Mouse (Mus musculus) heart, embryonic 13.5 days (tissue): ENCODE results near the gene Timm8b. TPM values are rescaled to one million over a fixed set of nuclear protein-coding genes. Genes with fewer than 3 reads are reported as not detected.
"Not testable (repeated sequence)": the region's sequence is repeated elsewhere in the genome, so short reads cannot be mapped to it uniquely, and the experiment has no call there.

Experiments used
- ATAC-seq: fragments of 200-750 bp; cut with Nextera tagmentation; 2 replicates; pipeline ENCODE4 v1.8.0; 2017; ENCODE audit warnings: moderate TSS enrichment; ENCODE audit not compliant: insufficient number of reproducible peaks, low FRiP score, low TSS enrichment; ENCODE audit errors: extremely low read depth
- H3K27ac ChIP-seq: fragments of 300-500 bp; sonication (generic); replicated peaks from 2 replicates; pipeline ENCODE4 v1.5.1; 2015; ENCODE audit warnings: moderate library complexity, mild to moderate bottlenecking, inconsistent platforms
- H3K27me3 ChIP-seq: fragments of 300-500 bp; sonication (generic); replicated peaks from 2 replicates; pipeline ENCODE4 v1.6.1; 2015; ENCODE audit warnings: mild to moderate bottlenecking, inconsistent platforms
- H3K36me3 ChIP-seq: fragments of 300-500 bp; sonication (generic); 2 replicates; pipeline ENCODE4 v1.6.1; 2015; ENCODE audit warnings: mild to moderate bottlenecking, inconsistent platforms
- H3K4me1 ChIP-seq: fragments of 300-500 bp; sonication (generic); 2 replicates; pipeline ENCODE4 v1.6.1; 2015; ENCODE audit warnings: inconsistent platforms
- H3K4me2 ChIP-seq: fragments of 300-500 bp; sonication (generic); 2 replicates; pipeline ENCODE4 v1.6.1; 2015; ENCODE audit warnings: inconsistent platforms, mild to moderate bottlenecking, moderate library complexity
- H3K4me3 ChIP-seq: fragments of 300-500 bp; sonication (generic); 2 replicates; pipeline ENCODE4 v1.5.1; 2015; ENCODE audit warnings: moderate library complexity, mild to moderate bottlenecking, inconsistent platforms
- H3K9ac ChIP-seq: fragments of 300-500 bp; sonication (generic); 2 replicates; pipeline ENCODE4 v1.6.1; 2015; ENCODE audit warnings: inconsistent platforms, mild to moderate bottlenecking, moderate library complexity
- H3K9me3 ChIP-seq: fragments of 300-500 bp; sonication (generic); 2 replicates; pipeline ENCODE4 v1.6.1; 2016; ENCODE audit warnings: inconsistent platforms
- WGBS: fragments of 180-500 bp; shearing (Covaris S2); methylation state at CpG from one replicate; pipeline ENCODE4 v1.1.7; 2015; ENCODE audit warnings: mixed read lengths; 5-methylcytosine and 5-hydroxymethylcytosine counted together
- polyA plus RNA-seq: library from polyadenylated mRNA; unstranded; fragments of >200 nt; fragmentation: Nextera tagmentation; extraction: Ambion mirVana; gene quantifications from 2 replicates; pipeline ENCODE4 v1.2.1, GENCODE M21; 2015

The Timm8b gene
- polyA plus RNA-seq, 1 experiment from 2014 or later: 247 TPM

DNA sequence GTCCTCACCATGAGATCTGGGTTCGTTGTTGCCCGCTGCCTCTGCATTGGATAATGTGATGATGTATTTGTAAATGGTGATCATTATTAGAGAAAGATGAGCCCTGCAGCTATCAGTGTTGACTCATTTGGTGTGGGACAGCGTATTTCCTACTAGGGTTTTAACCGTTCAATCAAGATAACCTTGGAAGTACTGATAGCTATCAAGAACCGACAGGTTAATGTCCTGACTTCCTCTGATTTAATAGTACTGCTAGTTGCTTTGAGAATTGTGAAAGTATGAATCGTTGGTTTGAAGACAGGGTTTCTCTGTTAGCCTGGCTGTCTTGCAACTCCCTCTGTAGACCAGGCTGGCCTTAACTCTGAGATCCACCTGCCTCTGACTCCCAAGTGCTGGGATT lies 628 bp downstream of the Timm8b start:
- H3K4me3 ChIP-seq: peak overlapping the region; percentile 93
- H3K27me3 ChIP-seq: no peaks in the 10 kb centered on the region
- ATAC-seq: no peak
- H3K9ac ChIP-seq: peak overlapping the region; percentile 95
- peak overlapping the region; percentile 92 for H3K4me2 ChIP-seq
- no peaks in the 10 kb centered on the region for H3K9me3 ChIP-seq
- peak overlapping the region; percentile 92 for H3K27ac ChIP-seq
- peaks cover 61% of the 10 kb centered on the region for H3K36me3 ChIP-seq
- 0% methylated on average over 6 of the region's 6 CpGs for WGBS
- peaks cover 36% of the 10 kb centered on the region for H3K4me1 ChIP-seq

DNA sequence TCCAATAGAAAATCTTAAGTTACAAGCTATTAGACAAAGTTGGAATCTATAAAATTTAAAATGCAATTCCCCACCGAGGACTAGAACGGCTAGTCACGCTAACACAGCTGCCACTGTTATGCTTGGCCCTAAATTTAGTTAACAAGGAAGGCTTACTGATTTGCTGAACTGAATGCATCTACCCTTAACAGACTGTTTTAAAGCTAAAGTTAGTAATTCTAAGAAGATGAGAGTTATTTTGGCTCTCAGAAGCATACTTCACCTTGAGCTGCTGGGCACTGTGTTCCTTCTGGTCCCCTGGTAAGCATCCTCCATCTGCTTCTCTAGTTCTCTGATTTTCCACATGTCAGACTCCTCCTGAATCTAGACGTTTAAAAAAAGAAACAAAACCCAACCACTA lies 8.4 kb downstream of the Timm8b start:
- Histone ChIP-seq H3K36me3 (peaks cover 81% of the 10 kb centered on the region), H3K4me3 (no peak overlapping the region), H3K9me3 (no peaks in the 10 kb centered on the region), H3K27me3 (no peaks in the 10 kb centered on the region), H3K27ac (no peak overlapping the region), H3K4me2 (no peak overlapping the region), H3K9ac (no peak overlapping the region), H3K4me1 (peaks cover 10% of the 10 kb centered on the region)
- ATAC-seq: no peak
- 88% methylated on average over 4 of the region's 4 CpGs for WGBS

GRCm38 (mm10) chr9:50616161-50616560 lies 12.5 kb downstream of the Timm8b start:
- H3K27ac ChIP-seq: no peak overlapping the region; the same call in 1 of the 2 replicates
- peak overlapping the region; percentile 99 for H3K4me3 ChIP-seq
- H3K9ac ChIP-seq: peak overlapping the region; percentile 96
- no peak for ATAC-seq
- H3K27me3 ChIP-seq: no peaks in the 10 kb centered on the region
- H3K36me3 ChIP-seq: peaks cover 42% of the 10 kb centered on the region
- H3K9me3 ChIP-seq: no peaks in the 10 kb centered on the region
- peak overlapping the region; percentile 91 for H3K4me2 ChIP-seq
- WGBS: 35% methylated on average over 11 of the region's 11 CpGs
- H3K4me1 ChIP-seq: peaks cover 15% of the 10 kb centered on the region

DNA sequence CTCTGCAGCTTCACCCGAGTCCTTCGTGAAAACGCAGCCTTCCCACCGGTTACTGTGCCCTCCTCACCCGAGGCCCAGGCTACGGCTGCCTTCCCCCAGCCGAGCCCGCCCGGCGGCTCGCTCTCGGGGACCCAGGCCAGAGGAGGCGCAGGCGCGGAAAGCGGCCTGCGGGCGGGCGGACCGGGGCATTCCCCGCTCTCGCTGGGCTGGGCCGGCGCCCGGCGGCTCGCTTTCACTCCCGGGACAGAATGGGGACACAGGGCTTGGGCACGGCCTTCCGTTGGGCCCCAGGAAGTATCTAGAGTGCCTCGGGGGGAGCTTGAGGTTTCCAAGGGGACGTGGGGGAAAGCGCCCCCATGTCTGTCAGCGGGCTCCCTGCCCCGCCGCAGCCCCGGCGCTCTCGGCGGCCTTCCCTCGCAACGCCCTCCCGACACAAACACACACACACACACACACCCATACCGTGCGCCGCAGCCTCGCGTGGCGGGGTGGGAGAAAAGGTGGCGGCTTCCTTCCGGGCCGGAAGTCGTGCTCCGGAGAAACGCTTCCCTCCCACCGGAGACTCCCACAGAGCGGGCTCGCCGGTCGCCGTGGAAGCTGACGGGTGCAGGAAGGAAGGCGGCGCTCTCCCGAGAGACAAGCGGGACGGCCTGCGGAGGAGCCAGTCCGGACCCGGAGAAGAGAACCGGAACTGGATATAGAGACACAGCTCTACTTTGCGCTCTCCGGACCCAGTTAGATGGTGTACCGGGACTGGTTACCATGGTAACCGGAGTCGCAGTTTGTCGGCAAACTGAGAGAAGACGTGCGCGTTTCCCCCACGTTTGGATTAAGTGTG lies 13.3 kb downstream of the Timm8b start, which contains the start of the genes Pih1d2 and Nkapd1:
Pih1d2 (plus strand) TSS at position 556 of the 838 bp plus-strand sequence.
Nkapd1 (minus strand) TSS at position 699 of the 838 bp plus-strand sequence.
- ATAC-seq: peak; percentile 85
- Histone ChIP-seq H3K4me2 (peak within 1 kb of the TSS; percentile 91), H3K9ac (peak within 1 kb of the TSS; percentile 96), H3K36me3 (peaks cover 34% of the 10 kb centered on the region), H3K4me3 (peak within 1 kb of the TSS; percentile 99), H3K27me3 (no peaks in the 10 kb centered on the region), H3K27ac (peak within 1 kb of the TSS; percentile 93), H3K4me1 (peaks cover 15% of the 10 kb centered on the region), H3K9me3 (no peaks in the 10 kb centered on the region)
- WGBS: under 1% methylated on average over 81 of the region's 81 CpGs

GRCm38 (mm10) chr9:50617794-50618330 lies 14.2 kb downstream of the Timm8b start:
- no peak overlapping the region for H3K27ac ChIP-seq
- H3K9me3 ChIP-seq: no peaks in the 10 kb centered on the region
- WGBS: 56% methylated on average over 9 of the region's 9 CpGs
- peak overlapping the region; percentile 91 for H3K4me2 ChIP-seq
- no peak for ATAC-seq
- H3K9ac ChIP-seq: peak overlapping the region; percentile 96; the same call in 1 of the 2 replicates
- peaks cover 15% of the 10 kb centered on the region for H3K4me1 ChIP-seq
- peak overlapping the region; percentile 99 for H3K4me3 ChIP-seq
- no peaks in the 10 kb centered on the region for H3K27me3 ChIP-seq
- H3K36me3 ChIP-seq: peaks cover 25% of the 10 kb centered on the region

DNA sequence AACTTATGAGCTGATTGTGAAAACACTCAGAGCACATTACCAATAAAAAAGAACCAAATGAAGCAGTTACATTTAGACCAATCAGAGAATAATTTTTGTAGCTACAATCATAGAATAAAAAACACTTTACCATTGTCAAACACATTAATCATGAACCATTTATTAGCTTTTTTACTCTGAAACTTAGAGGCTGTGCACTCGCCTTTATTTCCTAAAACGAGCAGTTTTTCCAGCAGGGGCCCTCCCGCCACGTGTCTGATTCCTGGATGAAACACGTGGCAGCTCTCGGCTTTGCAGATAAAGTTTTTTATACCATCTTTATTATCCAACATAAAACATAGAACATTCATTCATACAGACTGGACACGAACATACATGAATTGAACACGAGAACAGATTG lies 27.2 kb downstream of the Timm8b start:
- H3K4me1 ChIP-seq, H3K4me2 ChIP-seq, H3K27ac ChIP-seq, H3K9ac ChIP-seq, H3K27me3 ChIP-seq, ATAC-seq, H3K4me3 ChIP-seq, H3K9me3 ChIP-seq: not testable (repeated sequence)
- H3K36me3 ChIP-seq: peaks cover 33% of the 10 kb centered on the region
- 89% methylated on average over 6 of the region's 8 CpGs for WGBS

- H3K4me1 ChIP-seq: no peaks in the 10 kb centered on the region
- H3K36me3 ChIP-seq: peaks cover 46% of the 10 kb centered on the region
- H3K9ac ChIP-seq: no peak overlapping the region
- no peak overlapping the region for H3K27ac ChIP-seq
- WGBS: 82% methylated on average over 6 of the region's 6 CpGs
- no peak for ATAC-seq
- H3K4me3 ChIP-seq: no peak overlapping the region
- no peak overlapping the region for H3K4me2 ChIP-seq
- no peaks in the 10 kb centered on the region for H3K9me3 ChIP-seq
- no peaks in the 10 kb centered on the region for H3K27me3 ChIP-seq
Observed at GRCm38 (mm10) chr9:50632016-50632688, 28.4 kb downstream of the Timm8b start.

DNA sequence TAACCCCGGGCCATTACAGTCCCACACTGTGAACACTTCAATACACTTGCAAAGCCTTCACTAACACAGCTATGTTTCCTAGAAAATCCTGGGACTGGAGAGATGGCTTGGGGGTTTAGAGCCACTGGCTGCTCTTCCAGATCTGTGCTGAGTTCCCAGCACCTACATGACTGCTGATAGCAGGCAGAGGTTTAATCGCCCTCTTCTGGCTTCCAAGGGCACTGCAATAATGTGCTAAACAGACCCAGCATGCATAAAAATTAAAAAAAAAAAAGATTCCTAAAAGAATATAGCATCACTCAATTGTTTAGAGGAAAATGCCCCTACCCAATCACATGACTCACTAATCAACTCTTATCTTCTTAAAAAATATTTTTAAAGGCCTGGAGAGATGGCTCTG lies 29.3 kb downstream of the Timm8b start:
- 52% methylated on average over 2 of the region's 2 CpGs for WGBS
- H3K4me2 ChIP-seq: no peak overlapping the region

DNA sequence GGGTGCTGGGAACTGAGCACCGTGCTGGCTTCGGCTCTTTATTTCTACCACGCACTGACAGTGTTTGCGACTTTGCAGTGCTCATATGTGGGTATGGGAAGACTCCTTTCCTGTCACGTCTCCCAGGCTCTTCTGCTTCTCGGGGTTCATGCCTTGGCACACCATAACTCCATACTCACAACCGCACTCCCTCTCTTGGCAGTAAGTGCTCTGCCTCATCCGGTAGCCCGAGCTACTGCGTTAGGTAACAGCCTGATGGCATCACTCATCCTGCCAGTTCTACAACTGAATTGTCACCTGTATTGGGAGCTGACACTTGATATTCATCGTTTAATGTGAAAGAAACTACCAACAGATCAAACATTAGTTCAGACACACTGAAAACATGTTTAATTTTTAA lies 30.6 kb downstream of the Timm8b start:
- Histone ChIP-seq H3K4me1 (no peaks in the 10 kb centered on the region), H3K4me2 (no peak overlapping the region), H3K9ac (no peak overlapping the region), H3K9me3 (no peaks in the 10 kb centered on the region), H3K4me3 (no peak overlapping the region), H3K27ac (no peak overlapping the region), H3K27me3 (no peaks in the 10 kb centered on the region), H3K36me3 (peaks cover 66% of the 10 kb centered on the region)
- 88% methylated on average over 11 of the region's 11 CpGs for WGBS
- ATAC-seq: no peak

More for the DNA sequence above, 29.3 kb downstream of the Timm8b start:
- Histone ChIP-seq H3K36me3 (peaks cover 54% of the 10 kb centered on the region), H3K27ac (no peak overlapping the region), H3K4me3 (no peak overlapping the region), H3K9ac (no peak overlapping the region), H3K27me3 (no peaks in the 10 kb centered on the region), H3K9me3 (no peaks in the 10 kb centered on the region), H3K4me1 (no peaks in the 10 kb centered on the region)
- no peak for ATAC-seq

DNA sequence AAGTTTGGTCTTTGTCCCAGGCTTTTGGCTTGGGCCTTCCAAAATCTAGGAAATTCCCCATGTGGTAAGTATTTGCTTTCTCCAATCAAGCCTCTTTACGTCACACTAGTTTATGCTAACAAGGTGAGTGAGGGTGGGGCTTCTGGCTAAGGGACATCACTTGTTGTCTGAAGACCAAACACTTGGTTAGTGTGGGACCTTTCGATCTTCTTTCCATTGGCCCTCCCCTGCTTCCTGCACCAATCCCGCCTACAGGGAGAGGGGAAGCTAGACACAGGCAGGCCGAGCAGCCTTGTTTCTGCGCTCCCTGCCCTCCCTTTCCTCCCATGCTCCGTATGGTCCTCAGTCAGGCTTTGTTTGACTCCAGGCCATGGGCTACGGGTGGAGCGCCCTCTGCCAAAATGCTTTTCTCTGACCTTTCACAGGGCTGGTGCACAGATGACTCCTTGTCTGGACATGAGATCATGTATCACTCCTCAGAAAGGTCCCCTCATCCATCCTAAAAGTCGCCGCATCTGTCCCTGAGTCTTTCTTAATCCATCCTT lies 43.2 kb downstream of the Timm8b start:
- Histone ChIP-seq H3K4me1 (no peaks in the 10 kb centered on the region), H3K4me2 (no peak overlapping the region), H3K36me3 (peaks cover 96% of the 10 kb centered on the region), H3K9me3 (no peaks in the 10 kb centered on the region), H3K9ac (no peak overlapping the region), H3K4me3 (no peak overlapping the region), H3K27ac (no peak overlapping the region), H3K27me3 (no peaks in the 10 kb centered on the region)
- no peak for ATAC-seq
- WGBS: 79% methylated on average over 10 of the region's 10 CpGs

DNA sequence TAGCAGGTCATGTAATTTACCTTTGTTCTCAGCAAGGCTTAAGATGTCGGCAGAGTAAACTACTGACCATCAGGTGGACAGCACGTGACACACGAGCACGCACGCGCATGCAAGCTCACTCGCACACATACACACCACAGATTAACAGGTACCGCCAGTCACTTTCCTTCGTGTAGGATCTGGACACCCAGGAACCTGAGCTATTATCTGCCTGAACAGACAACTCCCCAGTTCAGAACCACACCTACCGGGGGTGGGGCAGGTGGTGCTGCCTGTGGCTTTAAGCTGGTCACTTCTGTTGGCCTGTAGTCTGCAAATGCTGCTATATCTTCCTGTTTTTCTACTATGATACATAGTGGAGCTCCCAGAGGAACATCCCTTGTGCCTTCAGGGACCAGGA lies 46.8 kb downstream of the Timm8b start:
- Histone ChIP-seq H3K27ac (no peak overlapping the region), H3K9me3 (no peaks in the 10 kb centered on the region), H3K4me3 (no peak overlapping the region), H3K27me3 (no peaks in the 10 kb centered on the region), H3K36me3 (peaks cover 98% of the 10 kb centered on the region), H3K4me1 (no peaks in the 10 kb centered on the region), H3K9ac (no peak overlapping the region), H3K4me2 (no peak overlapping the region)
- ATAC-seq: no peak
- 82% methylated on average over 10 of the region's 10 CpGs for WGBS
